Mouse (Mus musculus): ENCODE results near the gene Clcn3.

GRCm38 (mm10) chr8:60947503-60947902 is 35.6 kb downstream of the Clcn3 start:
- TF ChIP-seq EP300 (IDR thresholded peaks at IDR 0.05) (no peak), CTCF (IDR thresholded peaks at IDR 0.05) (no peak)
